Comparison of ENCODE assay signal across 9 mouse cellular contexts in genomic region chr4:141210524-141211219, GRCm38 (mm10). TPM values are rescaled to one million over a fixed set of nuclear protein-coding genes. Genes with fewer than 3 reads are reported as not detected.
DNase-seq lines count a peak whose midpoint lies in the region; ATAC-seq and TF ChIP-seq lines count a peak whose summit lies in the region.
"Had no signal": no experiment of that assay in that cellular context is flagged by ENCODE, and none has a peak within 500 bp of the region (broad histone marks: within the 10 kb centered on the region; RNA-seq: fewer than 3 reads in every experiment).

No protein-coding gene starts in this region.

- no peaks in the 10 kb centered on the region for H3K9me3 ChIP-seq in forebrain, embryonic 15.5 days
- no peaks in the 10 kb centered on the region for H3K9me3 ChIP-seq in limb, embryonic 14.5 days (ENCODE audit: control insufficient read depth, low read length)

- H3K4me2 ChIP-seq in forebrain, embryonic 15.5 days (replicated peaks), result peak overlapping the region; percentile 36
- H3K4me2 ChIP-seq in limb, embryonic 14.5 days (replicated peaks; ENCODE audit: low read depth, low read length, severe bottlenecking), result peak overlapping the region; percentile 41

- H3K27ac ChIP-seq in forebrain, embryonic 15.5 days (replicated peaks), result peak overlapping the region; percentile 51
- peak overlapping the region; percentile 45; the same call in 1 of the 2 replicates for H3K27ac ChIP-seq in limb, embryonic 14.5 days (replicated peaks; ENCODE audit: low read depth, low read length)

- WGBS in forebrain, embryonic 15.5 days, result 77% methylated on average over 14 of the region's 14 CpGs
- WGBS in limb, embryonic 14.5 days, result 57% methylated on average over 14 of the region's 14 CpGs

- H3K4me1 ChIP-seq in forebrain, embryonic 15.5 days, result peaks cover 12% of the 10 kb centered on the region
- H3K4me1 ChIP-seq in limb, embryonic 14.5 days (ENCODE audit: control insufficient read depth, insufficient read depth, low read length), result peaks cover 11% of the 10 kb centered on the region; the same call in 1 of the 2 replicates

- H3K36me3 ChIP-seq in forebrain, embryonic 15.5 days, result no peaks in the 10 kb centered on the region
- H3K36me3 ChIP-seq in limb, embryonic 14.5 days (ENCODE audit: control insufficient read depth, insufficient read depth, low read length), result no peaks in the 10 kb centered on the region

- TF ChIP-seq POLR2A in limb, embryonic 14.5 days (IDR thresholded peaks at IDR 0.05; ENCODE audit: borderline replicate concordance, extremely low read depth, insufficient read depth, insufficient read length), result no peak

- peak overlapping the region; percentile 9; the same call in 1 of the 2 replicates for H3K9ac ChIP-seq in forebrain, embryonic 15.5 days (replicated peaks)
- H3K9ac ChIP-seq in limb, embryonic 14.5 days (ENCODE audit: low read depth, low read length, severe bottlenecking), result no peak overlapping the region

- H3K27me3 ChIP-seq in forebrain, embryonic 15.5 days, result no peaks in the 10 kb centered on the region
- no peaks in the 10 kb centered on the region for H3K27me3 ChIP-seq in limb, embryonic 14.5 days (ENCODE audit: control insufficient read depth, insufficient read depth, low read length)

- DNase-seq in cerebellum, adult 8-10 months, result no peak
- DNase-seq in A20 (ENCODE audit: low read depth, low spot score), result peak; percentile 55
- DNase-seq in limb, embryonic 14.5 days (ENCODE audit: low spot score), result no peak
- DNase-seq in skeletal muscle tissue, adult 2 months (ENCODE audit: low read depth, low spot score), result peak; percentile 29
- DNase-seq in cerebellum, postnatal 36 days, result no peak
- DNase-seq in adrenal gland, adult 2 months, result no peak

- H3K4me3 ChIP-seq in forebrain, embryonic 15.5 days, result peak overlapping the region; percentile 31
- peak overlapping the region; percentile 28 for H3K4me3 ChIP-seq in limb, embryonic 14.5 days (replicated peaks; ENCODE audit: low read length)
- H3K4me3 ChIP-seq: erythroblast, embryonic 14.5 days had no signal

- ATAC-seq in cerebellum, adult (ENCODE audit: insufficient number of reproducible peaks, low FRiP score, low TSS enrichment), result peak; percentile 34; the same call in 1 of the 2 replicates
- no peak for ATAC-seq in forebrain, embryonic 15.5 days (replicated peaks)
- peak; percentile 38 for ATAC-seq in limb, embryonic 14.5 days (ENCODE audit: low FRiP score, low read depth)

RNA-seq across cellular contexts. Expression of gene Rsg1, which starts 3.1 kb away (rescaled TPM):
- polyA plus RNA-seq in forebrain, embryonic 15.5 days (2015; fragmentation: Nextera tagmentation; extraction: Ambion mirVana), result 8.4 and 10.9 TPM in 2 replicates
- polyA plus RNA-seq in limb, embryonic 14.5 days (2012; rRNA removed), result 3.6 and 4.2 TPM in 2 replicates
- polyA plus RNA-seq in limb, embryonic 14.5 days (2014; fragmentation: Nextera tagmentation; extraction: Ambion mirVana), result 5.5 and 6.1 TPM in 2 replicates
- 1 to 10 TPM in 1 of 2 experiments, under 1 TPM in 1; 0.86 to 1.1 TPM for total RNA-seq in adrenal gland, adult 2 months (2021)
- polyA plus RNA-seq in adrenal gland, adult 2 months (2012; rRNA removed), result 1.7 and 2.3 TPM in 2 replicates
- polyA plus RNA-seq: erythroblast, embryonic 14.5 days had no signal

RNA-seq across cellular contexts. Expression of gene Arhgef19, which starts 28.6 kb away (rescaled TPM):
- polyA plus RNA-seq in forebrain, embryonic 15.5 days (2015; fragmentation: Nextera tagmentation; extraction: Ambion mirVana), result 1.3 TPM in 2 replicates
- polyA plus RNA-seq in limb, embryonic 14.5 days (2012; rRNA removed), result 20.4 and 21.8 TPM in 2 replicates
- 15.3 and 18.7 TPM in 2 replicates for polyA plus RNA-seq in limb, embryonic 14.5 days (2014; fragmentation: Nextera tagmentation; extraction: Ambion mirVana)
- total RNA-seq in adrenal gland, adult 2 months (2021), result 10 to 100 TPM; 50.9 to 65.1 TPM
- polyA plus RNA-seq in adrenal gland, adult 2 months (2012; rRNA removed), result 58.3 and 75.8 TPM in 2 replicates

Comparison
In these comparisons a context has a peak if more than half of its experiments do, and no peak if none do; other contexts are left out.
1. DNase-seq: peak in A20 (single experiment) and skeletal muscle tissue, adult 2 months (single experiment); none in cerebellum, adult 8-10 months (single experiment), limb, embryonic 14.5 days (single experiment), cerebellum, postnatal 36 days (0 of 2) and adrenal gland, adult 2 months (single experiment).